Mouse (Mus musculus): ENCODE results near the gene Ranbp3. TPM values are rescaled to one million over a fixed set of nuclear protein-coding genes. Genes with fewer than 3 reads are reported as not detected.
A peak's percentile ranks its signal among the peaks of the same experiment; 100 is the strongest.
"Not testable (repeated sequence)": the region's sequence is repeated elsewhere in the genome, so short reads cannot be mapped to it uniquely, and the experiment has no call there.

The Ranbp3 gene
- total RNA-seq (2015) = 24.8 and 34.3 TPM in 2 replicates
- total RNA-seq (2017) = 63.3 and 72.8 TPM in 2 replicates

DNA sequence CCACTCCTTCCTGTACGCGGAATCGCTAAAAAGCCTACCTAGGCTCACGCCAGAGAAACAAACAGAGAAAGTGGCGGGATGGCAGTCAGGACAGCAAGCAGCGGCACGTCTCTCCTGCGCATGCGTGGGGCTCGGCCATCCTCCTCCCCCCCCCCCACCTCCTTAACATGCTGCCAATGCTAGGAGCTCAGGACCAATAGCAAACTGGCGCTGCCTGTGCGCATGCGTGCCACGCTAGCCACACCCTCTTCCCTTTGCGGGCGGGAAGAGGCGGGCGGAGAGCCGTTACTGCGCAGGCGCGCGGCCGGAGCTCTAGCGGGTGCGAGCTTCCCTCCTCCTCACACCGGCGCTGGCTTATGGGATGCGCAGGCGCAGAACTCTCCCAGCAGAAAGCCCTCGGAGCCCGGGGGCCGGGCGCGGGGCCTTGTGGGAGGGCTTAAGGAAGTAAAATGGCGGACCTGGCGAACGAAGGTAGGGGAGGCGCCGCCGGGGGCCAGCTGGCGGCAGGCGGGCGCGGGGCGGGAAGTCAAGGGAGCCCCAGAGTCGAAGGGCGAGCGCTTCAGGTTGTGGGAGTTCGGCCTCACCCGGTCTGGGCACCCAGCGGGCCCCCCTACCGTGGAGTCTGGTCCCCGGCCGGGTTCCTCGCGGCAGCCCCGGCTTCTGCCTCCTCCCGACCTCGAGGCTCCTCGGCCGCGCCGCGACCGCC is at the start of gene Ranbp3:
Gene Ranbp3 (plus strand): TSS at position 354 of the 706 bp plus-strand sequence.
- ATAC-seq (replicated peaks; ENCODE audit: poor library complexity) = peak; percentile 84

DNA sequence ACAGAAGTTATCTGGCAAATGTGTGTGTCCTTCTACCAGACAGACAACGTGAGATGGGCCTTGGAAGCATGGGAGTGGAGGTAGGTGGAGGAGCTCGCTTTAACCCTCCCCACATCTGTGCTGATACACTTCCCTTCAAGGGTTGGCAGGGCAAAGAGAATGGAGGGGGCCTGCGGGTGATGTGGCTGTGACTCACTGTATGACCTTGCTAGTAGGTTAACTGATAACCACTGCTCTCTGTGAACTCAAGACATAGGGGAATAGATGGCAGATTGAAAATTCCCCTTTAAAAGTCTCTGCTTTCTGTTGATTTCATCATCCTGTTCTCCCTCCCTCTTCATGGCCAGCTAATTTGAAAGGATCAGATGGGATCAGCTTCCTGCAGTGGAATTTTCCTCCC is 47.6 kb upstream of the Ranbp3 start:
- ATAC-seq (replicated peaks; ENCODE audit: poor library complexity) = no peak

DNA sequence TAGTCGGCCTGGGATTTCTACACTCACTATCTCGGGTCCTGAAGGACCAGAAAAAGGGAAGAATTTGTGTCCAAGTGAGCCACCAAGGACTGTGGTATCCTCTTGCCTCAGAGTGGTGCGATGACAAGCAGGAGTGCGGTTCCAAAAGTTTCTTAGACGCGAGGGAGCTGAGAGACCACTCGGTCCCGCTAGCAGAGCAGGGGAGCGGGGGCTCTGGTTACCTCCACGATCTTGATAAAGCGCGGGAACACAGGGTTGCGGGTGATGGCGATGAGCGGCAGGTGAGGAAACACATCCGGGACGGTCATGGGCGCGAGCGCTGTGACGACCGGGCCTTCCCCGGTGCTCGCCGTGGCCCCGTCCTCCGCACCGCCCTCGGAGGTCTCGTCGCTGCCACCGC is 46.8 kb upstream of the Ranbp3 start:
- ATAC-seq (replicated peaks; ENCODE audit: poor library complexity) = peak; percentile 9

DNA sequence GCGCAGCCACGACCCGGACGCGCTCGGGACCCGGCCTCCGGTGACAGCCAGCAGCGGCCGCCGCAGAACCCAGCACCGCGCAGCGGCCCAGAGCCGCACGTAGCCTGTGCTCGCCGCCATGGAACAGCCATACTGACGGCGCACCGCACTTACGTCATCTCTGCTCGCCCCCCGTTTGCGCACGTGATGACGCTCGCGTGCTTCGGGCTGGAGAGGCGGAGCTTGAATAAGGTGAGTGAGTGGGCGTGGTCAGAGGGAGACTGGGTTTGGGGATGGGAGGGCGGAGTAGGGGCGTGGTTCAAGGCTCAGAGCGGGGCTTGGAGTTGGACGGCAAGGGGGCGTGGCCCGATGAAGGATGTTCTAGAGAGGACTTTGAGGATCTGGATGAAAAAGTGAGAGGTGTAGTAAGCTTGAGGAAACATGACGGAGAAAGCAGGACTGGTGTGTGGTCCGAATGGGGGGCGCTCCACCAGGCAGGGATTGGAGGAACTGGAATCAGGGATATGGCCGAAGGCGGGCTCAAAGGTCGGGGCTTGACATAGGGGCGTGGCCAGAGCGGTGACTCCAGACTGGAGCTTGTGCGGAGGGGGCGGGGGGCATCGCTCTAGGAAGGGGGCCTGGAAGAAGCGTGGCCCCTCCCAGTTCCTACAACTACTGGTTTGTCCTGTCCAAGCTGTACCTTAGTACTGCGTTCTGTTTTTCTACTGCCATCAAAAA is 46.2 kb upstream of the Ranbp3 start, which contains the start of gene Lonp1:
Gene Lonp1 (minus strand): TSS at position 134 of the 717 bp plus-strand sequence.
- peak; percentile 92 for ATAC-seq (replicated peaks; ENCODE audit: poor library complexity)

DNA sequence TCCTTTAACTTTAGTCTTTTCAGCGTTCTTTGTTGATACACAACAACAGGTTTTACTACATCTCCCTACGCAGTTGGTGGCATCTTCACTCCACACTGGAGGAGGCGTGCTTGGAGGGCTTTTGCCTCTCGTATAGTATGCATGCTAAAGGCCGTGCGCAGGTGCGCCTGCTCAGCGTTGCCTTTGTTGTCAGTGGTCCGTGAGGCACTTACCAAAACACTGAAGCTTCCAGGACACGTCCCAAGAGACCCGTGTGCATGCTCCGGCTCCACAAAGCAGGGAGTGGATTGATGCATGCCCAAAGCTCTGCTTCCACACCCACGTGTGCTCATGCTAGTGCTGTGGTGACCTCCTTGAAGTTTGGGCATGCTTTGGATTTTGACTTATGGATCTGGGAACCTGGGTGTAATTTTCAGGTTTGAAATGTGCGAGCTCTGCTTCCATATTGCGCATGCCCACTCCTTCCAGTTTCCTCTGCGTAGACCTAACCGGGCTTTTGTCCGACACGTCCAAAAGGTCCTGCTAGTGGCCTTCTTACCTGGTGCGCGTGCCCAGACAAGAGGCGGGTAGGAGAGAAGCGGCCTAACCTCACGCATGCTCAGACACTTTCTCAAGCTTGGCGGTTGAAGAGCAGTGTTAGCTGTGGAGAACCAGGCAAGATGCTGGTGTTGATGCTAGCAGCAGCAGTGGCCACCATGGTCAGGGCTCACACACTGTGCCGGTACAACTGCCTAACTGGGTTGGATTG is 45.4 kb upstream of the Ranbp3 start, which contains the start of gene Catsperd:
Gene Catsperd (plus strand): TSS at position 614 of the 748 bp plus-strand sequence.
- no peak for ATAC-seq (replicated peaks; ENCODE audit: poor library complexity)

DNA sequence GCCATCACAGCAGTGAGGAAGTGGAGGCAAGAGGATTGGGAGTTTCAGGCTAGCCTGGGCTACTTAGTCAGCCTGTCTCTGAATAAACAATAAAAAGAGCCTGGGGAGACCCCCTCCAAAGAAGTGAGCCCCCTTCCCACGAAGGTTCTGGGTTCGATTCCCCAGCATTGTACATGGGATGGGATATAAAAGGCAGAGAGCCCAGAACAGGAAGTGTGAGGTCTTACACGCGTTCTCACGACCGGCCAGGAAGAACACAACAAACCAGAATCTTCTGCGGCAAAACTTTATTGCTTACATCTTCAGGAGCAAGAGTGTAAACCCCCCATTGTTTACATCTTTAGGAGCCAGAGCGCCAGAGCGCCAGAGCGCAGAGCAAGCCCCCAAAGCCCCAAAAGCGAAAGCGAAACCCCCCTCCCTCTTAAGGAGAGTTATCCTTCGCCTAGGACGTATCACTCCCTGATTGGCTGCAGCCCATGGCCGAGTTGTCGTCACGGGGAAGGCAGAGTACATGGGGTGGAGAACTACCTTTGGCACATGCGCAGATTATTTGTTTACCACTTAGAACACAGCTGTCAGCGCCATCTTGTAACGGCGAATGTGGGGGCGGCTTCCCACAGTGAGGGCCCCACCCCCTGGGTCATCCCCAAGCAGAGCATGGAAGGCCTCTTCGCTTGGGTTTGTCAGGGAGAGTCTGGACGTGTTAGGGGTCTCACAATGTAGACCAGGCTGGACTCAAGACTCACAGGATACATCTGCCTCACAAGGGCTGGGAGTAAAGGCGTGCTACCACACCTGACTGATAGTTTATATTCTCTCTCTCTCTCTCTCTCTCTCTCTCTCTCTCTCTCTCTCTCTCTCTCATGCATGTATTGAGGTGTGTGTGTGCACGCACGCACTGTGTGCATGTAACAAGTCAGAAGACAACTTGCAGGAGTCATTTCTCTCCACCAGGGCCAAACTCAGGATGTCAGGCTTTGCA is 43.0 kb upstream of the Ranbp3 start:
- not testable (repeated sequence) for ATAC-seq (replicated peaks; ENCODE audit: poor library complexity)

DNA sequence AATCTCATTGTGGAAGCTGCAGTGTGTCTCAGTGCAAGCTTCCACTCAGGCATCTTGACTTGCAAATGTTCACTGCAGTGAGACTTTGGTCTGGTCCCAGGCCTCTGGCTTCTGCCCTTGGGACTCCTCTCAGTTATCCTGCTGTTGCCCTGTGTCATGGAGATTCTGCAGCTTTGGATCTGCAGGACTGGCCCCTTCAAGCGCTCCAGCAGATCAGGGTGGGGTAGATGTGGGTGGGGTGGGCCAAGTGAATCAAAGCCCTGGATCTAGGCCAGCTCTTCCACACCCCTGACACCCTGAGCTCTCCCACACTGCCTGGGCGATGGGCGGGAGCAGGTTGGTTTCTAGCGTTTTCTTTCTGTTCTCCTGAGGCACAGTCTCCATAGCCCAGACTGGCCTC is 41.3 kb upstream of the Ranbp3 start:
- ATAC-seq (replicated peaks; ENCODE audit: poor library complexity) = no peak

DNA sequence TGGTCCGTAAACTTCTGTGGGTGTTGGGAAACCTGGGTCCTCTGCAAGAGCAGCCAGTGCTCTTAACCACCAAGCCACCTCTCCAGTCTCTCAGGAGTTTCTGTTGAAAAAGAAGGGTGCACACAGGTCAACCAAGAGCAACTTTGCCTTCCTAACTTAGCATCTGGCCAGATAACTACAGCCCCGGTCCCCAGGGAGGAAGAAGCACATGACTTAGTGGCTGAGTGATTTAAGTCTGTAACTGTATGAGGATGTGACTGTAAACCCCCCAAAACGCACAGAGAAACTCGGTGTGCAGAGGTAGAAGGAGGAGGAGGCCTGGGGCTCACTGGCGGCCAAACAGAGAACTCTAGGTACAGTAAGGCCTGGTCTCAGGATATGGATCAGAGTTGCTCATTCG is 39.1 kb upstream of the Ranbp3 start:
- ATAC-seq (replicated peaks; ENCODE audit: poor library complexity) = no peak

DNA sequence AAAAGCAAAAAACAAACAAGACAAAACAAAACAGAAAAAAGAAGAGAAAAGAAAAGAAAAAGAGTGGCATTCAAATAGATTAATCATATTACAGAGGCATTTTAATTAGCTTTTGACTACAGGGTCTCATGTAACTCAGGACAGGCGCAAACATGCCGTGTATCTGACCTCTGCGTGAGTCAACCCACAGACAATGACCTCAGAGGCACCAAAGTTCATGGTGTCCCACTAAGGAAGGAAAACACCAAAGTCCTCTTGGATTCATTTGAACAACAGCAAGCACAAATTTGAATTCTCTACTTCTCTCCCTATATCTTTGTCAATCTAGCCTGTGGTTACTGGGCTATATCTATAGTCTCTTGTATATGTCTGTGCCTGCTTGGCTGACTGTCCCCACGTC is 29.9 kb upstream of the Ranbp3 start:
- no peak for ATAC-seq (replicated peaks; ENCODE audit: poor library complexity)

DNA sequence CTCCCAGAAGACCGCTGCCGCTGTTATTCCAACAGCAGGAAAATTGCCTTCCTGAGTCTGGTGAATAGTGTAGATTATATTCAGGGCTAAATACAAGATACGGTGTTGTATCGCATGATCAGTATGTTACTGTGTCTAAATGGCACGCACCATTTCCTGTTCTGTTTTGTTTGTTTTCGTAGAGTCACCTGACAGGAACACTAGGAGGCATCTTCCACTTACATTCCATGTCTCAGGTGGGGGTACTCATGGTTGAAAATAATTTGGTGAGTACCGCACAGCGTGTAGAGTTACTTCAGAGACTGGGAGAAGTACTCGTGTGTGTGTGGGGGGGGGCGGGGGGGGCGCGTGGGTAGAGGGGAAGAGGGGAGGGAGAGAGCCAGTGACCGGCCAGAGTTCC is 25.5 kb upstream of the Ranbp3 start:
- no peak for ATAC-seq (replicated peaks; ENCODE audit: poor library complexity)

DNA sequence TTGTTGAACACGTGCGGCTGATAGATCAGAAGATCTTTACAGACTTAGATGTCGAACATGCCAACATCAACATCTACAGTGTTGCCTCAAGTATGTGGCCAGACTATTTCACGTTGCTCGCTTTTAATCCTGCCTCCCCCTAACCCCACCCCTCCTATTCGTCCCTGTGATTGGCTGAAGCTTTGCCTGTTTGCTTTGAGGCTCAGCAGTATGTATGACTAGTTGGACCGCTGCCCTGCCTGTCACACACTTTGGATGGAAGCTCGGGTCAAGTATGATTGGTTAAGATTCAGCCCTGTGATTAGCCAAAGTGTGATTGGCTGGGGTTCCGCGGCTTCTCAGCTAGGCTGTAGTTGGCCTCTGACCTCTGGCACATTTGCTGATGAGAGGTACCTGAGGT is 21.3 kb upstream of the Ranbp3 start:
- peak; percentile 54 for ATAC-seq (replicated peaks; ENCODE audit: poor library complexity)

DNA sequence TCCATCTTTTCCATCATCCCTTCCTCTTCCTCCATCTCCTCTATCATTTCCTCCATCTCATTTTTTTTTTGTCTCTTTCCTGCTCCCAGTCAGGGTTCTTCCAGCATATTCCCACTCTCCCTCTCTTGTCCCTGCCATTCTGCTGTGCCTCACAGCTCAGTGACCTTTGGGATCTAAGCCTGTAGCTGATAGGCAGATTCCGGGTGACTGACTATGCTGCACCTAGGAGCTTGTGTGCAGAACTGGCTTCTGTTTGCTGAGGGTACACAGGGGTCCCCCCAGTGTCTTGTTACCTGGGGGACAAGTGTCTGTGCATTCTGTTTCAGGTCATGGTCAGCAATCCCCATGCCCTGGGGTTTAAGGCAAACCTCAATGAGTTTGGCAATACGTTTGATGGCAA is 18.3 kb upstream of the Ranbp3 start:
- no peak for ATAC-seq (replicated peaks; ENCODE audit: poor library complexity)

DNA sequence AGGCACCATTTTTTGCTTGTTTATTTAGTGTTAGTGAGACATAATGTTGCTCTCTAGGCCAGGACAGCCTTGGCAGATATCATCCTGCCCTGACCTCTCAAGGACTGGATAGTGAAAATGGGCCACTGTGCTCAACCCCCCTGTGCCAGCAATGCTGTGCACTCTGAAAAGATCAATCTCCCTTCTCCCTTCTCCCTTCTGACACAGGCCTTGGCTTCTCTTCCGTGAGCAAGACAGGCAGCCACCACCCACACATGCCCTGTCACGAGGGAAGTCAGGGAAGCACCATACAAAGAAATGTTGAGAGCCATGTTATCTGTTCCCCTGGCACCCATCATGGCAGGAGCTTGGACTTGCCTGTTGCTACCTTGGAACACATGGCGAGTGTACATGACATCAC is 17.8 kb upstream of the Ranbp3 start:
- no peak for ATAC-seq (replicated peaks; ENCODE audit: poor library complexity)

DNA sequence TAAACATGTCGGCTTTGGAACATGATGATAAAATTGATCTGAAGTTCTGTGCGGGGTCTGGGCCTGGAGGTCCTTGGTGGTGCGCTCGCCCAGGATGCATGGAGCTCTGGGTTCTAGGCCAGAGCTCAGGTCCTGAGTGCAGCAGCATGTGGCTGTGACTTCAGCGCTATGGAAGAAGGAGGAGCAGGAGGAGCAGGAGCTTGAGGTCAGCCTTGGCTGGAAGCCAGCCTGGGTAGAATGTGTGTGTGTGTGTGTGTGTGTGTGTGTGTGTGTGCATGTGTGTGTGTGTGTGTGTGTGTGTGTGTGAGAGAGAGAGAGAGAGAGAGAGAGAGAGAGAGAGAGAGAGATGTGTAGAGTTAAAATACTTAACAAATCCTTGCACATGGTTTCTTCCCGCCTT is 16.9 kb upstream of the Ranbp3 start:
- ATAC-seq (replicated peaks; ENCODE audit: poor library complexity) = no peak

DNA sequence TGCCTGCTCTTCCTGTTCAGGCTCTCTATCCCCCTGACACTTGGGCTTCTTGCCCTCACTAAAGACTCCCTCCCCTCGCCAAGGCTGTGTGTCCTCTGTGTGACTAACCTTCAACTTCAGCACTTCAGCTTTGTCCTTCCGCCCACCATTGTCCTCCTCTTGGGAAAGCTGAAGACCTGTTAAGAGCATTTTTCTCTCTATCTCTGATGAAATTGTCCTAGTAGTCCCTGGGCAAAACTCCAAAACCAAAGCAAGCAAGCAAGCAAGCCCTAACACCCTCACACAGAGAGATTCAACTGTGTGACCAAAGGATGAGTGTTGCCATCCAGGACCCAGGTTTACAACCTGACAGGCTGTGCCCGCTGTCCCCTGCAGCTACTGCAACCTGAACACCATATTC is 9.4 kb upstream of the Ranbp3 start:
- ATAC-seq (replicated peaks; ENCODE audit: poor library complexity) = no peak

DNA sequence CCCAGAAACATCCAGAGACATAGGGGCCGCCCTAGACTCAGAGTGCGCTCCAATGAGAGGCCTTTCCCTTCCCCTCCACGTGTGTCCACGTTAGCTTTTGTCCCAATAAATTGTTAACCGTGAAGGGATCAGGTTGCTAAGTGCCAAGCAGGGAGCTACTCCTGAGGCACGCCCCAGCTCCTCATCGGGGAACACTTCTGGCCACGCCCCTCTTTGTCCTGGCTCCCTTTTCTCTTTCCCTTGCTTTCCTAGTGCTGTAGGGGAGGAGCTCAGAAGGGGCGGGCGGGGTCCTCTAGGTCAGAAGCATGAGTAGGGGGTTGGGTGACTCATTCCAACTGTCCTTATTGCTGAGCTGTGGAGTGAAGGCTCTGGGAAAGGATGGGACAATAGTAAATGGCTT is 8.8 kb upstream of the Ranbp3 start:
- no peak for ATAC-seq (replicated peaks; ENCODE audit: poor library complexity)

DNA sequence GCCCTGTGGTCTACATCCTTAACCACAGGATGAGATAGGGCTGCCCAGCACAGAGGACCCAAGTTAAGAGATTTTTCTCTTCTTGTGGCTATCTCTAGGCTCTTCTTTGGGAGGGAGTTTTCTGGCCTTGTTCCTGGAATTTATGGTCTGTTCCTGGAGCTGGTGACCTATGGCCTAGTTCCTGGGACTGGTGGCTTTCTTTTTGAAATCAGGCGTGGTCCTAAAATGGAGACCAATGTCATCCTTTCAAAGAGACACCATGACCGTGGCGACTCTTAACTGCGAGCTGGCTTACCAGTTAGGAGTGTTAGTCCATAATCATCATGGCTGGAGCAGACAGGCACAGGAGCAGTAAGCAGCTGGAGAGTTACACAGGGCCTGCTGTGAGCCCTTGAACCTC is 6.7 kb upstream of the Ranbp3 start:
- ATAC-seq (replicated peaks; ENCODE audit: poor library complexity) = no peak

DNA sequence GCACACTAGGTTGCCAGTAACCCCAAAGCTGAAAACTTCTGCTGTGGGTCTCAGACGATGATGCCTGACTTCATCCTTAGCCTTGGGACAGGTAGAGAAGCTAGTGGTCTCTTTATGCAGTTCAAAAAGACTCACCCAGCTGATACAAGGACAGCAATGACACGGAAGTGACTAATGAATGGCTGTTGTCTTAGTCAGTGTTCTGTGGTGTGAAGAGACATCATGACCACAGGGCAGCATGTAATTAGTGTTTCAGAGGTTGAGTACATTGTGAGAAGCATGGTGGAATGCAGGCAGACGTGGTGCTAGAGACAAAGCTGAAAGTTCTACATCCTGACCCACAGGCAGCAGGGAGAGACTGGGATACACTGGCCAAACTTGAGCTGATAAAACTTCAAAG is 5.5 kb upstream of the Ranbp3 start:
- ATAC-seq (replicated peaks; ENCODE audit: poor library complexity) = no peak

DNA sequence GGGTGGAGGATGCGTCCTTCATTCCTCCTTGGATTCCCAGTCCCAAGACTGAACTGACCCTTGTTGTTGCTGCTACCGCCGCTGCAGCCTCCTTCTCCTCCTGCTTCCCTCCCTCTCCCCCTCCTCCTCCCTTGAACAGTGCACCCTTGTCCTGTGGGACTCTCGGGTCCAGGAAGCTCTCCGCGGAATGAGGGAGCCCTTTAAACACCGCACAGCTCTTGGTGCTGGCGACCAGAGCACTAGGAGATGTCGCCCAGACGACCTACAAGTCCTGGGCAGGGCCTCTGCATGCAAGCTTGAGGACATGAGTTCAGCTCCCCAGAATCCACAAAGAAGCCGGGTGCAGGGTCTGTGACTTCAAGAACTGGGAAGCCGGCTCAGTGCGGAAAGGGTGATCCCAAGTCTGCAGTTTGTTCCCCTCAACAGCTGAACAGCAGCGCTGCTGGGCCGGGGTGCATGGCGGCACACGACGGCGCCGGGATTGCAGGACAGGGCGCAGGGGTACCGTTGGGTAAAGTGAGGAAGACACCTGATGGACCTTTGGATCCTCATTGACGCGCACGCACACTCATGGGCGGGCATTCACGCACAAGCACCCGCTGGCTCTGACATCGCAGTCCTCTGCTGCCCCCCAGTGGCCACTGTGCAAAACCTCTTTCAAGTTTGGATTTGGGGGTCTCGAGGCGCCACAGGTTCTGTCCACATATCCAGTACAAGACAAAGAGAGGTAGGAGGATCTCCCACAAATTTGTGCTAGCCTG is 4.5 kb upstream of the Ranbp3 start:
- ATAC-seq (replicated peaks; ENCODE audit: poor library complexity) = peak; percentile 72

DNA sequence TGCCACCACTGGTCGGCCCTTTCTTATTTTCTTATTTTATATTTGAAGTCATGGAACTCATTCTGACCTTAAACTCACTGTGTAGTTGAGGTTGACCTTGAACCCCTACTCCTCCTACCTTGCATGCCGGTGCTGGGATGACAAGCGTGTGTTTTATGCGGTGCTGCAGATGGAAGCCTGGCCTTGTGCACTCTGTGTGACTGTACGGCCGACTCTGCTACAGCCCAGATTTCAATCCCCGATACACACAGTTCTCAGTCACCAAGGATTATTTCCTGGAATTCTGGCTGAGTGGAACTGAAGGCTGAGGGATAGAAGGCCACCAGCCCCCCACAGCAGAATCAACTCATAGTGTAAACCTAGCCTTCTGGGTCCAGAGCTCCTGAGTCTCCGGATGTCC is 3.3 kb upstream of the Ranbp3 start:
- ATAC-seq (replicated peaks; ENCODE audit: poor library complexity) = no peak
